Mouse (Mus musculus): Measurements from ENCODE around the gene Arntl.

The Arntl gene

DNA sequence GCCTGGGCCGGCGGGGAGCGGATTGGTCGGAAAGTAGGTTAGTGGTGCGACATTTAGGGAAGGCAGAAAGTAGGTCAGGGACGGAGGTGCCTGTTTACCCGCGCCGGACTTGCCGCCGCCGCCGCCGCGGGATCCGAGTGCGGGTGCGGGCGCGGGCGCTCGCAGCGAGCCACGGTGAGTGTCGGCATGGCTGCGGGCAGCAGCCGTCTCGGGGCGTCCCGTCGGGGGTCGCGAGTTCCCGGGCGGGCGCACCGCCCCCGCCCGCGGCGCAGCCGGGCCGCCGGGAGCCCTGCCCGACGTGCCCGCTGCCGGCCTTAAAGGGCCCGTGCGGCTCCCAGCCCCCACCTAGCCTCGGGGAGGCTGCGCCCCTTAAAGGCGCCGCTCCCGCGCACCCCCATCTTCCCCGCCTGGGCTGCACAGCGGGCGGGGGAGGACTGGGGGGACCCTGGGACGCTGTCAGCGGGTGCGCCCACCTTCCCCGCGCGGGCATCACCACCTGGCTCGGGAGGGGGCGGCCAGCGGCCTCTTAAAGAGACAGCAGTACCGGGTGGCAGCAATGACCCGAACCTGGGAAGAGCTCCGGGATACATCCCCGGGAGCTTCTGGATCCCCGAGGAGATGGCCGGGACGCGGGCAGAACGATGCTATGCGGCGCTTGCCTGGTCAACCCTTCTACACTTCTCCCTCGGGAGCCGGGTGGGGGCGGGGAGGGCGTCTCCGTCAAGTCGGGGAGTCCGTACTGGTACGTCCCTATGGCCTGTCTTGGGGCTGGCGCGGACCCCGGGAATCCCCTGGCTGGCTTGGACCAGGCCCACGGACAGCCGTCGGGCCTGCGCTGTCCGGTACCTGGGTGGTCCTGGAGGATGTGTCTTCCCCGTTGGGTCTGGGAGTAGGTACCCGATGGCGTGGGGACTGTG lies 464 bp downstream of the Arntl start:
- DNase-seq (ENCODE audit: low read depth in 2 of 2, low spot score in 2 of 2), result peak; percentile 49 to 50

DNA sequence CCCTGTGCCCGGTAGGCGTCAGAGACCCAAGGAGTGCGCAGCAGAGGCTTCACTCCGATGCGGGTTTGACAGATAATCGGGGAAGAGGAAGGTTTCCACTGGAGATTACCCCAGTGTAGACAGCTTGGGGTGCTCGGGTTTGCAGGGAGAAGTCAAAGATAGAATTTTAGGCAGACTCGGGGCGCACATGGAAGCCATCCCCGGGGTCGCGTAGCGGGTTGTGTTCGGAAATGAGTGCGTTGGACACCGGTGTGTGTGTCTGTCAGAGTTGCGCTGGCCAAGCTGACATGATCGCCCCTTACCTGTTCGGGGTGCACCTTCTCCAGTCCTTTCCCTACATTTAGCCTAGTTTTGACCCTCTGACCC lies 1.1 kb downstream of the Arntl start:
- DNase-seq (ENCODE audit: low read depth in 2 of 2, low spot score in 2 of 2), result no peak

DNA sequence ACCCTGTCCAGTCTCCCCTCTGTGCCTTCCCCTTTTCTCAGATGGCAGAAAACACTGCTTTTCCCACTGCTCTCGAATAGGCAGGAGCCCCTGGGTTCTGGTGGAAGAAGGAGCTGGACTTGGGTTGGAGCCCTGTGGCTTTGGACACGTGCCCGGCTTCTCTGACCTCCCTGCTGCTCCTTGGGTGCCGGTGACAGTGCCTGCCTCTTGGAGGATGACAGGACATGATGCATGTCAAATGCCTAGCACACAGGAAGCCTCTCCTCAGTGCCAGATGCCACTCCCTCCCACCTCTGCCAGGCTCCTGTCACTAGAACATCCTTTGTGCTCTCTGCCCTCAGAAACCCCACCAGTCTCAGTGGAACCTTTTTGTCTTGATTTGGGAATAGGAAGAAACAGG lies 3.2 kb downstream of the Arntl start:
- DNase-seq (ENCODE audit: low read depth in 2 of 2, low spot score in 2 of 2), result peak in 1 of 2 experiments; percentile 22

DNA sequence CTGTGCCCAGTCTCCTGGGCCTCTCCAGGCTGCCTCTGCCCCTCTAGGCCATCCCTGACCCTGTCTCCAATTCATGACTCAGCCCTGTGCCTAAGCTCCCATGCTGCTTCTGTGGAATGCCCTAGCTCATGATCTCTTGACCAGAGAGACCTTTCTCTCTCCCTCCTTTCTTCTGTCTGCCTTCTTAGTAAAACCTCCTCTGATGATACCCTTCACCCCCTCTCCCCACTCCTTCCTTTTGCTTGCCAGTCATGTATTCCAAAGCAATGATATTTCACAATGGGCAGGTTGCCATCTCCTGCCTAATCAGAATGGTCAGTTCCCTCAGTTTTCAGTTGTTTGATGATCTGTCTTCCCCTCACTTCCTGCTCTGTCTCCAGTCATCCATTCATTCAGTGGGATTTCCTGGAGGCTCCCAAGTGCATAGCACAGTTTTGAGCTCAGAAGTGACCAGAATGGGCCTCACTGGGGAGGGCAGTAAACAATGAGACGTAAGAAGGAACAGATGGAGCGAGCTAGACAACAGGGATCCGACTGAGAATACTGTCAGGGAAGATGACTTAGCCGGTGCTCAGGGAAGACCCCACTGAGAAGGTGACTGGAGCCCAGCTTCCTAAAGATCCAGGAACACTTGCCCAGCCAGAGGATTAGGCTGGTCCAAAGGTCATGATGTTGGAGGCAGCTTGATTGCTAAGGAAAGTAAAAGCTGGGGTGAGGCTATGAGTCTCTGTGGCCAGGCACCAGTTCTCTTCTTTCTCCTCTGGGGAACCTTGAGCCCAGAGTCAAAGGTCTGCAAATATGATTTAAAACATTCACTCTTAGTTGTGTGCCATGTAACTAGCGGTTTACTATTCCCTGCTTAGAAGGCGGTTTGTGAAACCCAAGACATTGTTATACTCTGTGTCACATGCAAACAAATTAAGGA lies 7.2 kb downstream of the Arntl start:
- no peak for DNase-seq (ENCODE audit: low read depth in 2 of 2, low spot score in 2 of 2)

DNA sequence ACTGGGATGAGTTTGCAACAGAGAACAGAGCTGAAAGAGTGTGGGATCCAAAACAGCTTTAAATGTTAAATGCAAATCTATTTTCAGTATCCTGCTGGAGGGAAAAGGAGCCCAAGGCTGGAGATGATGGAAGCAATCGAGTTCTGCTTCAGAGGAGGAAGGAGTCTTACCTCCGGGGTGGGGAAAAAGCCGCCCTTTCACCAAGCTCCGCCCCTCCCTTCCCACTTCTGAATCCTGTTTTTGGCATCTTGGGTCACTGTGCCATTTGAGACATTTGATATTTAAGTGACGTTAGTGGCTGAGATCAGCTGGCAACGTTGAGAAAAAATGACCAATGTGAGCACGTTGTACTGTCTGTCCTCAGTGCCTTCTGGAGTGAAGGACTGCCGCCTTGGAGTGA lies 8.9 kb downstream of the Arntl start:
- no peak for DNase-seq (ENCODE audit: low read depth in 2 of 2, low spot score in 2 of 2)

DNA sequence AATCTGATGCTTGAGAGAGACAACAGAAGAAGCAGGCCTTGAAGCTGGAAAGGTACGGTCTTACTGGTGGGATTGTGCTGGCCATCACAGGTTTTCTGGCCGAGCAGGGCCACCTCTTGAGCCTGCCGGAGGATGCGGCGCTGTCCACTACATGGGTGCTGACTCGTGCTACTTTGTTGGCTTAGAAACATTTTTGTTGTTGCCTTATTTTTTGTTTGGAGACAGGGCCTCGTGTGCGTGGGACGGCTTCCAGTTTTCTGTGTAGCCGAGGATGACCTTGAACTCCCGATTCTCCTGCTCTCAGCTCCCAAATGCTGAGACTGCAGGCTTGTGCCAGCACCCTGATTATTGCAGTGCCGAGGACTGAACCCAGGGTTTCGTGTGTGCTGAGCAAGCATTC lies 12.2 kb downstream of the Arntl start:
- no peak for DNase-seq (ENCODE audit: low read depth in 2 of 2, low spot score in 2 of 2)

DNA sequence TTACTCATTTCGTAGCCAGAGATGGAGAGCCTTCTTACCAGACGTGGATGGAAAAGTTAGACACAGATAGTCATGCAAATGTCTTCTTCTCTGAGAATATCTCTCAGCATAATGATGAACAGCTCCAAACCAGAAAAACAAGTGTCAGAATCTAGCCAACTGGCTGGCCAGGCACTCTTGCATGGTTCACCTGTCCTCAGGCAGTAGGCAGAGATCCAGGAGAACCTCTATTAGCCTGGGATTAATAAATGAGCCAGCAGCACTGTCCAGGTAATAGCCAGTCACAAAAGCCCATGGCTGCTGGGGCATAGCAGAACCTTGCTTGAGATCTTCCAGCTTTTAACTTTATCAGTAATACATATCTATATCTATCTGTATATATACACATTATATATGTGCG lies 12.6 kb downstream of the Arntl start:
- DNase-seq (ENCODE audit: low read depth in 2 of 2, low spot score in 2 of 2), result no peak

DNA sequence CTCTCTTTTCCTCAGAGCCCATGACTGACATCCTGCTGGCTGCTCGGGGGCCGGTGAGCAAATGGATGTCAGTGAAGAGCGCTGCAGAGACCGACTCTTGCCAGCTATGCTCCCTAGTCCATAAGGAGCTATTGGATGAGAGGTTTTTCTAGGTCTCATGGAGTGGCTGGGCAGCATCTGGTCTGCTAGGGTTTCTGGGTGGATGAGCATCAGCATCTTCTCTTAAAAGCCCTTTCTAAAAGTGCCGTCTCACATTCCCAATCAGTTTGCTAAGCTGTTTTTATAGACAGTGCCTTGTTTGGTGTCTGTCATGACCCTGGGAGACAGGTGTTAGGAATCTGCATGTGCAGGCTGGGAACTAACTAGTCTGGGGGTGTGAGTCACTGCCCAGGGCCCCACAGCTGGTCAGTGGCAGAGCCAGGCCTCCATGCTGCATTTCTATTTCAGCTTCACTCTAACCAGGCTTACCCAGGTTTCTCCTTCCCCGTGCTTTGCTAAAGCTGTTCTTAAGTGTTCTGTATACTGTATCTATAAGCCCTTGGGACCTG lies 13.5 kb downstream of the Arntl start:
- no peak for DNase-seq (ENCODE audit: low read depth in 2 of 2, low spot score in 2 of 2)

DNA sequence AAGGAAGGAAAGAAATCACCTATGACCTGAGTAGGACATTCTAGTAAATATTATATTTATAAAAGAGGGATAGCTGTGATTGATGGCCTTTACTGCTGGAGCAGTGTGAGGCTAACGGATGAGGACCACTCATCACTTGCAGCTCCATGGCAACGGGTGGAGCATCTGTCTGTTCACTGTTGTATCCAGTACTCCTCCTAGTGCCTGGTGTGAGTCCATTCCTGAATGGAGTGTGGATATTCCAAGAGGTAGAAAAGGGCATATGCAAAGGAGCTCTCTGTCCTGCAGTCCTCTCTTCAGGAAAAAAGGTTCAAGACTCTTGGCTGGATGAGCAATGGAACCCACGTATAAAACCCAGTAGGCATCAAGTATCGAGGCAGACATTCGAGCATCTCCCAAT lies 15.6 kb downstream of the Arntl start:
- no peak for DNase-seq (ENCODE audit: low read depth in 2 of 2, low spot score in 2 of 2)

DNA sequence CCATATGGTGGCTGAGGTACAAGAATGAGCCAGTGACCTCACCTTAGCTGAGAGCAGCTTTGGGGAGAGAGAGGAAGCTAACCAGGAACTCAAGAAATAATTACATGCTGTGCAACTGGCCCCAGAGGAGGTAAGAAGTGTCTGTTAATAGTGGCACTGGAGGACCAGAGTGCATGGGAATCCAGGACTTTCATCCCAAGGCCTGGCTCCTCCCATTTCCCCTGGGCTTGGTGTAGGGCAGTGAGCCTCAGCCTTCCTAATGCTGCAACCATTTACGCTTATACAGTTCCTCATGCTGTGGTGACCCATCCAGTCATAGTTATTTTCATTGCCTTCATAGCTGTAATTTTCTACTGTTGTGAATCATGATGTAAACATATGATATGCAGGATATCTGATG lies 17.4 kb downstream of the Arntl start:
- DNase-seq (ENCODE audit: low read depth in 2 of 2, low spot score in 2 of 2), result no peak

DNA sequence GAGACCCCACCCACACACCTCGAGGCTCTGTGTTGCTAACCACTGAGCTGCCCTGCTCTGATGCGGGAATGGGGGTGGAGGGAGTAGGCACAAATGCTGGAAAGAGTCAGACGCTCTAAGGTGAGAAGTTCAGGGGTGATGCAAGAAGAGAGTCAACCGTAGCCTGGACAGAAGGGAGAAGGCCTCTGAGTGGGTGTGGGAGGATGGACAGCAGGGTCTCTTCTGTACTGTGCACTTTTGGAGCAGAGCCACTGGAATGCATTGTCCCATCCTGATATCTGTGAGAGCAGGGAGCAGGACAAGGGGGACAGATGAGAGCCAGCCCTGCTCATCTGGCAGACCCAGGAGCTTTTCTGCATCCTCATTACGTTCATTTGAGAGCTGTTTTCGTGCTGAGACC lies 21.2 kb downstream of the Arntl start:
- no peak for DNase-seq (ENCODE audit: low read depth in 2 of 2, low spot score in 2 of 2)

DNA sequence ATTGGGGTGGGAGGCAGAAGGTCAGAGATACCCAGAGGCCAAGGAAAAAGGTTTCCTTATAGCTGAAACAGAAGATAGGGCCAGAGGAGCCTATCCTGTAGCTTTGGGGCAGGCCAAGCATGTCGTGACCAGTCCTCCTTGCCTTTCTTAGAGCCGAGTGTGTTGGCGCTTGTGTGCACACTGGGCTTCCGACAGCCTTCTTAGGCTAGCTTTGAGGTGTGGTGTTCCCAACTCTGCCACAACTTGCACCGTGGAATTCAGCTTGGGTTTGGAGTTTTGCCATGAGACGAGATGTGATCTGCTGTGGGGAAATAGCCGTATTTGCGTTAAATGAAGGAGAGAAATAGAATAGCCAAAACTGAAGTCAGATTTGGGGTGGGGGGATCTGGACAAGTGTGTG lies 28.9 kb downstream of the Arntl start:
- no peak for DNase-seq (ENCODE audit: low read depth in 2 of 2, low spot score in 2 of 2)

DNA sequence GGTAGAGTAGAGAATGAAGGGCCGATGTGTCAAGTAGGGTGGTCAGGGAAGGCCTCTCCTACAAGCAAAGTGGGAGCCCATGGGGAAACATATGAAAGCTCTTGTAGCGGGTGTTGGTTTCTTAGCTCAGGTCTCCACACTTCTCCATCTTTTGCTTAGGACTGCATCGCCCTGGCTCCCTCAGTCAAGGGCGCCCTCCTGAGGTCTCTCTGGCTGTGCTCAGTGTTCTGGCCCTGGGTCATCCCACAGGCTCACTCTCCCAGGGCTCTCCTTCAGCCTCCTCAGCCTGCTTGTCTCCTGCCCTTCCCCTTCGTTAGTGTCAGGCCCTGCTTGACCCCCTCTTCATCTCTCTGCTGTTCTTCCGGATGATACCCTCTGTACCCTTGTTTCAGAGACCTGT lies 31.1 kb downstream of the Arntl start:
- DNase-seq (ENCODE audit: low read depth in 2 of 2, low spot score in 2 of 2), result no peak

DNA sequence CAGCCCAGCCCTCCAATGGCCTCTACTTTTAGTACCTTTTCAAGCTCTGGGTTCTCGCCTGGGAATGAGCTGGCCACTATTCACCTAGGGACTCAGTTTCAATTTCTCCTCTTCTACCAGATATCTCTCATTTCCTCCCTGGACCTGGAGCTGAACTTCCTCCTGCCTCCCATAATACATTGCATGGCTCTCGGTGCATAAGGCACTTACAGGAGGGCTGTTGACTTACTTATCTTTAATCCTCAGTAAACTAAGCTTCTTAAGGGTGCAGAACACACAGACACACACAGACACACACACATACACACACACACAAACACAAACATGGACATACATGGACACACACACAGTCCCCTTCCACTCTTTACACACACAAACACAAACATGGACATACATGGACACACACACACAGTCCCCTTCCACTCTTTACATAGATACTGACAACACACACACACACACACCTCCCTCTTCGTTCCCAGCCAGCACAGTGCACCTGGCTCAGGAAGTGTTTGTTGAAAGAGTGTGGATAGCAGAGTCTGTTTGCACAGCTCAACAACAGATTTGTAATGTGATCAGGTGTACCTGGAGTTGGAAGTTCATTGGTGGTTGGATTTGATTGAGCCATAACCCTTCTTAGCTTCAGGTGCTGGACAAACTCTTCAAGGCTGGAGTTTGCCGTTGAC lies 32.3 kb downstream of the Arntl start:
- DNase-seq (ENCODE audit: low read depth in 2 of 2, low spot score in 2 of 2), result no peak

DNA sequence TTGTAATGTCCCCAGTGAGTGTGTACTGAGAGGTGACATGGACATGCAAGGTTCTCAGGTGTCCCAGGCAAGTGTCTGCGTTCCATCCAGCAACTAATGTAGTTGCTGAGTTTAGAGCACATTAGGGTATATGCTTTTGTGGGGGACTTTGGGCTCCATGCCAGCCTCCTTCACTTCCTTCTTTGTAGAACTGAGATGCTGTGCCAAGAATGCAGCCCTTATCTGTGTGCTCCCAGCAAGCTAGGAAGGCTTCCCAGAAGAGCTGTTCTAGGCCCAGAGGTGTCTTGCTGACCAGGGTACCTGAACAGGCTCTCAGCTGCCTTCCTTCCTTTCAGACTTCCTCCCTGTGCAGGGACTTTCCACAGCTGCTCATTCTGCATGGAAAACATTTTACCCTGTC lies 33.2 kb downstream of the Arntl start:
- no peak for DNase-seq (ENCODE audit: low read depth in 2 of 2, low spot score in 2 of 2)

DNA sequence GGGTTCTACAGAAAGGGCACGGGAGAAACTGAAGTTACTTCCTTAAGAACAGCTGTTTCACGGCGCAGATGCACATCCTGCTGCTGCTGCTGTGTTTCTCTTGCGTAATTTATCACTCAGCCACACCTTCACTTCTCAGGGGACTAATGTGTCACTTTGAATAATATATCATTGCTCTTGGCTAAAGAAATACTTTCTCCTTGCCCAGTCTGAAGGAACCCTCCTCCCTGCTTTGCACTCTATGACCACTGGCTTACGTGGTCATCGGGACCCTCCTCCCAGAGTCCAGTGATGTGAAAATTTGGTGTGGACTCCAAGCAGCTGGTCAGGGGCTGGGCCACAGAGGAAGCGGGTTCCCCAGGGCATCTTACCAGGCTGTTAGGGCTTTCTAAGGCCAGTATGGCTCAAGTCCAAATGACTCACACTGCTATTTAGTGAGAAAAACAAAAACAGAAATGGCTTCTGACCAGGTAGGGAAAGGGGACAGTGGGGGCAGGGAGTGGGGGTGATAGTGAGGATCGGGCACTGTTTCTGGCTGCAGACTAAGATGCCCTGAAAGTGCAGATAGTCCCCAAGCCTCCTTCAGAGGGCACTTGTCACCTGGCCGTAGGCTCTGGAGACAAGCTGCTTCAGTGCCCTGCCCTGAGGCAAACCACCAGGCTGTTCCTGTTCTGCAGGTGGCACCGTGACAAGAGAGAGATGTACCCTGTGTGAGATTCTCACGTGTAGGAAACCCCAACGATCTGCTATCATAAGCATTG lies 34.8 kb downstream of the Arntl start:
- DNase-seq (ENCODE audit: low read depth in 2 of 2, low spot score in 2 of 2), result no peak

DNA sequence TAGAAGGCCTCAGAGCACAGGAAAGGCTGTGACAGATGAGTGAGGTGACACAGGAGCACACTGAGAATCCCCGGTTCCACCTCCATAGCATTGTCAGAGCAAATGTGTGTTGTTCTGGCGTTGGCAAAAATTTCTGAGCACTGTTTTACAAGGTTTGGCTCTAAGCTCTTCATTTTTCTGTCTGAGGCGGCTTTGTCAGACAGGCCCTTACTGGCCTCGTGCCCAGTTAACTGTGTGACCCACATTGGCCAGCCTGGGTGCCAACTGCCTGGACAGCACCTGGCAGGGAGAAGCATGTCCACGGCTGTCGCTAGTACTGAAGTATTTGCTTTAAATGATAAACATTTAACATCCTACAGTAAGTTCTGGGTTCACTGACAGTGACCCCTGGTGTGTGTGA lies 35.4 kb downstream of the Arntl start:
- DNase-seq (ENCODE audit: low read depth in 2 of 2, low spot score in 2 of 2), result no peak

DNA sequence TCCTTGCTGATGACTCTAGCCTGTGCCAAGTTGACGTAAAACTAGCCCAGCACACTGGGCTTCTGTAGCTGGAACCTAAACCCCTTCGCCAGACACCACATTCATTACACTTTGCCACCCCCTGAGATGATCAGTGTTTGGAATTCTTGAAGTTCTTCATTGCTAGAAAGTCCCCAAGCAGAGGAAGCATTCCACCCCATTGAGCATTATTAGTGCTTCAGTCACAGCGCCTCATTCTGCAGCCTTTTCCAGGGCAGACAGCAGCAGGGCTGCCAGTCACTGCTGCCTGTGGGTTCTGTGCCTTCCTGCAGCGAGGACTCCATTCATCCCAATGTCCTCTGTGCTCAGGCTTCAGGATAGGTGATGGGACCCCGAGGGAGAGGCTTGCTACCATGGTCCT lies 37.9 kb downstream of the Arntl start:
- no peak for DNase-seq (ENCODE audit: low read depth in 2 of 2, low spot score in 2 of 2)

DNA sequence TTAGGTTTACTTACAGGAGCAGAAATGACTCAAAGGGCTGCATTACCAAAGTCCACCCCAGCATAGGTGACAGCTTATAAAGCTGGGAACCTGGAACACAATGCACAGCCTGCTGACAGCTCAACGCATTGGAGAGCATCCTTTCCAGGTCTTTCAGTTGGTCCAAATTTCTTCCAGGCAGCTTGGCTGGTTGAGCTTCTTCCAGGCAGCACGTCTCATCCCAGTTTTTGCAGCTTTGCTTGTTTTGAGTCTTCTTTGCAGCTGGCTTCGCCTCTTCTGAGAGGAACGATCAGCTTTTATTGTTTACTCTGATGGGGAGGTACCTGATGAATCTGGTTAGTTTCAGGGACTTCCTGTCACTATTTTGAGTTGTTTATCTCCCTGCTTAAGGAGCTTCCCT lies 39.2 kb downstream of the Arntl start:
- no peak for DNase-seq (ENCODE audit: low read depth in 2 of 2, low spot score in 2 of 2)

DNA sequence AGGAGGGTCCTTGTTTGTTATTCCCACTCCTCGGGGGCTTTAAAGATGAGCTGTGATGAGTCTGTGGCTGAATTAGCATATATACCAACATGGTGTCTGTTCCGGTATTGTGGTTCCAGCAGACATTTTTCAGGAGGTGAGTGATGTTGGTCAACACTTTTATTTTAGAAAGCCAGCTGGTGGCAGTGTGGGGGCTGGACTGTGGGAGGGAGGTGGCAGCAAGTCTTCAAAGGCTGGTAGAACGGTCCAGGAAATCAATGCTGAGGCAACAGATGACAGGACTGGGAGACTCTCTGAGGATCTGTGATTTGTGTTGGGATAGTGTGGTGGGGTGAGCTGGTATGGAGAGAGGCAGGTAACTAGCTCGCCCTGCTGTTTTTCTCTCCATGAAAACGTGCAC lies 39.9 kb downstream of the Arntl start:
- DNase-seq (ENCODE audit: low read depth in 2 of 2, low spot score in 2 of 2), result no peak

Measured in CD8-positive naive resting alpha-beta T cell, adult 2 months (primary cell).